Mouse (Mus musculus): Measurements from ENCODE around the gene Insr. TPM values are rescaled to one million over a fixed set of nuclear protein-coding genes. Genes with fewer than 3 reads are reported as not detected.
"Not testable (repeated sequence)": the region's sequence is repeated elsewhere in the genome, so short reads cannot be mapped to it uniquely, and the experiment has no call there.

Gene Insr
- polyA plus RNA-seq, 1 experiment from 2014 or later, result 20.7 TPM

DNA sequence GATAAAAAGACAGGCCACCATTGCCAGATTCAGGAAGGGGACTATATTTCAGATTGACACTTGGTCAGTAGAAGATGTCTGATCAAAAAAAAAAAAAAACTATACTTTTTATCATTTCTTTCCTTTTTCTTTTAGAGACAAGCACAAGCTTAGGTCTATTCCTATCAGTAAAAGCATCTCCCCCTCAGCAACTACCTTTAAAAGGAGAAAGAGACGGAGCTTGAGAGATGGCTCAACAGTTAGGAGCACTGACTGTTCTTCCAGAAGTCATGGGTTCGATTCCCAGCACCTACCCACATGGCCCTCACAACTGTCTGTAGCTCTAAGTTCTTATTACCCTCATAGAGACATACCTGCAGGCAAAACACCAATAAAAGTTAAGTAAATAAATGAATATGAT is 34.9 kb upstream of the Insr start:
- Histone ChIP-seq H3K36me3 (ENCODE audit: control insufficient read depth, insufficient read depth) (no peaks in the 10 kb centered on the region), H3K9me3 (ENCODE audit: control insufficient read depth) (no peaks in the 10 kb centered on the region)

DNA sequence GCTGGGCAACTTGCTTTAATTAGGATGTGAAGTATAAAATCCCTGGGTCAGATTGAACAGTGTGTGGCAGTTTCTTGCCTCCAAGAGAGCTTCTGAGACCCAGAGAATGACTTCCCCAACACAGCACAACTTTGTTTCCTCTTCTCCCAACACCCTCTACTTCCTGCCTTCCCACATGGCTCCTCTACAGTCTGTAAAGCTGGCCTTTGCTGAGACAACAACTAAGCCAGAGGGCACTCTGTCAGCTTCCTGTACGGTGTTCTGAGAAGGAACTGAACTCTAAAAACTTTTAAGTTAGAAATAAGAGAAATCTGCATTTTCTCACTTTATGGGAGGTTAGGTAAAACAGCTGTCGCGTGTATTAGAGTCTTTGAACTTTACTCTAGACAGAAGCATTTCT is 34.4 kb upstream of the Insr start:
- Histone ChIP-seq H3K27me3 (replicated peaks; ENCODE audit: control insufficient read depth, insufficient read depth, low read length) (no peaks in the 10 kb centered on the region), H3K27ac (ENCODE audit: low read depth, low read length) (no peak overlapping the region), H3K9me3 (ENCODE audit: control insufficient read depth) (no peaks in the 10 kb centered on the region), H3K36me3 (ENCODE audit: control insufficient read depth, insufficient read depth) (no peaks in the 10 kb centered on the region), H3K4me1 (replicated peaks; ENCODE audit: control insufficient read depth, insufficient read depth, low read length) (no peaks in the 10 kb centered on the region), H3K4me3 (ENCODE audit: low read depth, low read length) (no peak overlapping the region), H3K4me2 (replicated peaks; ENCODE audit: low read depth) (no peak overlapping the region), H3K9ac (ENCODE audit: low read depth, low read length) (no peak overlapping the region)
- TF ChIP-seq CTCF (IDR thresholded peaks at IDR 0.05; ENCODE audit: low read depth), result no peak
- ATAC-seq, result no peak
- 48% methylated on average over 3 of the region's 3 CpGs for WGBS

More for the DNA sequence above, 34.9 kb upstream of the Insr start:
- Histone ChIP-seq H3K4me1 (replicated peaks; ENCODE audit: control insufficient read depth, insufficient read depth, low read length) (no peaks in the 10 kb centered on the region), H3K27me3 (replicated peaks; ENCODE audit: control insufficient read depth, insufficient read depth, low read length) (no peaks in the 10 kb centered on the region), H3K4me2 (replicated peaks; ENCODE audit: low read depth) (no peak overlapping the region), H3K27ac (ENCODE audit: low read depth, low read length) (no peak overlapping the region), H3K4me3 (ENCODE audit: low read depth, low read length) (no peak overlapping the region), H3K9ac (ENCODE audit: low read depth, low read length) (no peak overlapping the region)
- 76% methylated on average over 2 of the region's 2 CpGs for WGBS
- ATAC-seq, result no peak
- no peak for TF ChIP-seq CTCF (IDR thresholded peaks at IDR 0.05; ENCODE audit: low read depth)

DNA sequence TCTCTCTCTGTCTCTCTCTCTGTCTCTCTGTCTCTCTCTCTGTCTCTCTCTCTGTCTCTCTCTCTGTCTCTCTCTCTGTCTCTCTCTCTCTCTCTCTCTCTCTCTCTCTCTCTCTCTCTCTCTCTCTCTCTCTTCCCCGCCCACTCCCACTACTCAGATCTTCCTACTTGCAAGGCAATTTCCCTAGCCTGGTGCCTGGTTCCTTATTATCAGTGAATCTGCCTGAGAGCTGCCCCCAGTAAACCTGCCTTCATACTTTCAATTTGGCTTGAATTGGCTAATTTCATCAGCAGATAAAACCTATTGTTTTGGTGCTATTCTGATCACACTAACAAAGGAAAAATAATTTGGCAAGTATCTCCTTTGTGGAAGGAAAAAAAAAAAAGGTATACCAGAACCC is 34.0 kb upstream of the Insr start:
- 60% methylated on average over 1 of the region's 1 CpGs for WGBS
- H3K4me2 ChIP-seq (replicated peaks; ENCODE audit: low read depth); H3K27ac ChIP-seq (ENCODE audit: low read depth, low read length); H3K36me3 ChIP-seq (ENCODE audit: control insufficient read depth, insufficient read depth); H3K9ac ChIP-seq (ENCODE audit: low read depth, low read length); H3K27me3 ChIP-seq (replicated peaks; ENCODE audit: control insufficient read depth, insufficient read depth, low read length); H3K4me3 ChIP-seq (ENCODE audit: low read depth, low read length); H3K4me1 ChIP-seq (replicated peaks; ENCODE audit: control insufficient read depth, insufficient read depth, low read length); ATAC-seq; H3K9me3 ChIP-seq (ENCODE audit: control insufficient read depth): not testable (repeated sequence)

DNA sequence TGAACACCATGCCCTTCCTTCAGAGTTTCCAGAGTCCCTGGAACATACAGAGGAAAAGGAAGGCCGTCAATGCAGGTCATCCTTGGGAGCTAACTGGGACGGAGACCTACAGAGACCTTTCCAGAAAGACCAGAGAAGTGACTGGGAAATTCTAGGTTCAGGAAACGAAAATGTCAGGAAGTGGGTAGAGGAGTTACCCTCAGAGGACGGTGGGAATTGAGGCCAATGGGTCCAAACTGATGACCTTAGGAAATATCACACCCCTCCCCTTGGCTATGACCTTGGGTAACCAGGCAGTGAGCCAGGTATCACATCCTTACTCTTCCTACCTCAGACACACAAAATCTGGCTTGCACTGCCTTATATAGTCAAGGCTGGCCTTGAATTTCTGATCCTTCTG is 32.1 kb upstream of the Insr start:
- no peak for TF ChIP-seq CTCF (IDR thresholded peaks at IDR 0.05; ENCODE audit: low read depth)
- Histone ChIP-seq H3K4me2 (replicated peaks; ENCODE audit: low read depth) (no peak overlapping the region), H3K9me3 (ENCODE audit: control insufficient read depth) (no peaks in the 10 kb centered on the region), H3K36me3 (ENCODE audit: control insufficient read depth, insufficient read depth) (no peaks in the 10 kb centered on the region), H3K9ac (ENCODE audit: low read depth, low read length) (no peak overlapping the region), H3K4me1 (replicated peaks; ENCODE audit: control insufficient read depth, insufficient read depth, low read length) (no peaks in the 10 kb centered on the region), H3K27ac (ENCODE audit: low read depth, low read length) (no peak overlapping the region), H3K4me3 (ENCODE audit: low read depth, low read length) (no peak overlapping the region), H3K27me3 (replicated peaks; ENCODE audit: control insufficient read depth, insufficient read depth, low read length) (no peaks in the 10 kb centered on the region)
- no peak for ATAC-seq
- 68% methylated on average over 4 of the region's 4 CpGs for WGBS

DNA sequence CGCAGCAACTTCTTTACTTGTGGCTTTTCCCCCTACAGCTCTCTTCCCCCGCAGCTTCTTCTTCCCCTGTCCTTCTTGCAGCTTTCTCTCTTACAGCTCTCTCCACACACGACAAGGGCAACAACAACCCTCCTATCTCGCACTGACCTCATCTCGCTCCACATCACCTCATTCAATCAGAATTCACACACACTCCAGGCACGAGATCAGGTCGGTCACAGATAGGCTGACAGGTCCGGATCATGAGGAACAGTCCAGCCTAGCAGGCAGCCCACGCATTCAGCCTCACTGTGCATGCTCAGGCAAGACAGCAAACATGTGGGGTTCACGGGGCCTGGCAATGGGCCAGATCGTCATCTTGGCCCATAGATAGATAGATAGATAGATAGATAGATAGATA is 30.2 kb upstream of the Insr start:
- no peak for ATAC-seq
- H3K9ac ChIP-seq (ENCODE audit: low read depth, low read length), result no peak overlapping the region
- TF ChIP-seq CTCF (IDR thresholded peaks at IDR 0.05; ENCODE audit: low read depth), result no peak
- H3K4me3 ChIP-seq (ENCODE audit: low read depth, low read length), result no peak overlapping the region
- H3K27ac ChIP-seq (ENCODE audit: low read depth, low read length), result no peak overlapping the region
- H3K9me3 ChIP-seq (ENCODE audit: control insufficient read depth), result no peaks in the 10 kb centered on the region
- no peaks in the 10 kb centered on the region for H3K36me3 ChIP-seq (ENCODE audit: control insufficient read depth, insufficient read depth)
- no peaks in the 10 kb centered on the region for H3K4me1 ChIP-seq (replicated peaks; ENCODE audit: control insufficient read depth, insufficient read depth, low read length)
- no peaks in the 10 kb centered on the region for H3K27me3 ChIP-seq (replicated peaks; ENCODE audit: control insufficient read depth, insufficient read depth, low read length)
- H3K4me2 ChIP-seq (replicated peaks; ENCODE audit: low read depth), result no peak overlapping the region
- WGBS, result 86% methylated on average over 11 of the region's 11 CpGs

DNA sequence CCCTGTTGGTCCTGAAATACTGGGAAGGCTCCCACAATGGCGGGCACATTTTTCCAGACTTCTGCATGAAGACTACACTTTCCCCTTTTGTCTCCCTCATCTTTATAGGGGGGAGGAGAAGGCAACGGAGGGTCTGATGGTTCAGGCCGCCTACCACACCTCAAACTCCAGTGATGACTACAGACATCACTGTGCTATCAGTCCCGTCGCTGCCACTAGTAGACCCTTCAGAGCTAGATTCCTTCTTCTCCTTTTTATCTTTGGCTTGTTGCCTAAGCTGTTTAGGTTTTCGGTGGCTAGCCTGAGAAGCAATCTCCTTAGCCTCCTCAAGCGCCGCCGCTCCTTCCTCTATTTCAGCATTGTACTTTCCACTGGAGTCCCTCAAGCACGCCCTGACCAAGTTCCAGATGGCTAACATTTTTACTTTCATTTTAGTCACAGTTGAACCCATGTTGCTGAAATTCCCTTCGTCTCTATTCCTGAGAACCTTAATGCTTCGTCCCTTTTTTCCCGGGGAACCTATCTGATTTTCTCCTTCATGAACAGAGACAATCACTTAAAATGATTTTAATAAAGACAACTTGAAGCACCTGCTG is 28.9 kb upstream of the Insr start:
- not testable (repeated sequence) for H3K4me1 ChIP-seq (replicated peaks; ENCODE audit: control insufficient read depth, insufficient read depth, low read length); H3K27me3 ChIP-seq (replicated peaks; ENCODE audit: control insufficient read depth, insufficient read depth, low read length); H3K9me3 ChIP-seq (ENCODE audit: control insufficient read depth); H3K27ac ChIP-seq (ENCODE audit: low read depth, low read length); H3K36me3 ChIP-seq (ENCODE audit: control insufficient read depth, insufficient read depth); ATAC-seq; H3K4me2 ChIP-seq (replicated peaks; ENCODE audit: low read depth); H3K4me3 ChIP-seq (ENCODE audit: low read depth, low read length); H3K9ac ChIP-seq (ENCODE audit: low read depth, low read length)
- 92% methylated on average over 13 of the region's 13 CpGs for WGBS

DNA sequence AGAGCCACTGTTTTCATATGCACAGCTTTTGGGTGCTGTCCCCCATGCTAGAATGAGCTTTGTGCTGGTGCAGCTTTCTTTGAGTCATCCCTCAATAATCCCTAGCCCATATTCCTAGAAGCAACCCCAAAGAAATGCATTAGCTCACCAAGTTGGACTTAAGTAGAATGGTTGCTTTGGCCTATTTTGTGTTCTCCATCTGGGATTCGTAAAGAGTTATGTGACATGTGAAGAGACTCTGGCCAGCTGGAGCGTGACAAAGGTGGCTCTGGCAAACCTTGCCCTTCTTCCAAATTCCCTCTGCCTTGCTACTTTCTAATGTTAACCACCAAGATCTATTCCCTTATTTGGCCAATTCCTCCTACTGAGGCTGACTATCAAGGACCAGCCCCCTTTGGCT is 22.7 kb upstream of the Insr start:
- WGBS, result 68% methylated on average over 2 of the region's 2 CpGs
- Histone ChIP-seq H3K36me3 (ENCODE audit: control insufficient read depth, insufficient read depth) (no peaks in the 10 kb centered on the region), H3K9ac (ENCODE audit: low read depth, low read length) (no peak overlapping the region), H3K4me1 (replicated peaks; ENCODE audit: control insufficient read depth, insufficient read depth, low read length) (no peaks in the 10 kb centered on the region), H3K4me2 (replicated peaks; ENCODE audit: low read depth) (no peak overlapping the region), H3K27me3 (replicated peaks; ENCODE audit: control insufficient read depth, insufficient read depth, low read length) (no peaks in the 10 kb centered on the region), H3K9me3 (ENCODE audit: control insufficient read depth) (no peaks in the 10 kb centered on the region), H3K4me3 (ENCODE audit: low read depth, low read length) (no peak overlapping the region), H3K27ac (ENCODE audit: low read depth, low read length) (no peak overlapping the region)
- no peak for ATAC-seq
- TF ChIP-seq CTCF (IDR thresholded peaks at IDR 0.05; ENCODE audit: low read depth), result no peak
